Mouse (Mus musculus) embryonic stem cell, embryonic (primary cell): ENCODE measurements around the gene Slc39a13.

ENCODE experiments used
- CTCF ChIA-PET, 4 experiments: fragments of 300-600 bp in 2 of 4; fragments of 350-600 bp in 2 of 4; sonication (Branson Sonifier 250); formaldehyde crosslinking; loops; one replicate each; lab custom pipeline; 2022; ENCODE audit warnings: inconsistent platforms in 2 of 4; lab: Charles Lee
- POLR2A ChIA-PET, 4 experiments: fragments of 300-600 bp in 2 of 4; fragments of 350-600 bp in 2 of 4; sonication (Branson Sonifier 250); formaldehyde crosslinking; loops; one replicate each; lab custom pipeline; 2022; ENCODE audit warnings: antibody characterized with exemption in 4 of 4, inconsistent platforms in 1 of 4; lab: Charles Lee

Gene Slc39a13

DNA sequence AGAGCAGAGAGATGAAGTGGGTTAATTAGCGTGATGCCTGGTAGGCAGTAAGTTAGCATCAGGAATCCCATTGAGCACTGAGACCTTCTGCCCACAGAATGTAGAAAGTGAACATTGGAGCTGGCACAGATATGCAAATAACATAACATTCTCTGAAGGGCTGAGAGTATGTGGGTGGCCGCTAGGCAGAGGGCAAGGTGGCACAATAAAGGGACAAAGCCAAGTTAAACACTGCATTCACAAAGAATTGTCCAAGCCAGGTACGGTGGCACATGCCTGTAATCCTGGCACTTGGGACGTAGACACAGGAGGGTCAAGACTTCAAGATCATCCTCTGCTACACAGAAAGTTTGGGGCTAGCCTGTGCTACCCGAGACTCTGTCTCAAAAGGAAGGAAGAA, 39.0 kb upstream of the Slc39a13 start:
- ChIA-PET CTCF (interaction anchor here in 2 of 4 experiments (0.9 to 2.1 kb wide), 3 partner anchors 39 to 85 kb away, joined by 3 to 4 read pairs (median 4); partner anchors contain the start of gene Slc39a13 (in 1 of the 2)), POLR2A (interaction anchor here in 3 of 4 experiments (0.5 to 5.5 kb wide), 11 partner anchors 13 to 216 kb away, joined by 3 to 33 read pairs (median 3); partner anchors contain the start of gene Ddb2 (in 1 of the 3))

DNA sequence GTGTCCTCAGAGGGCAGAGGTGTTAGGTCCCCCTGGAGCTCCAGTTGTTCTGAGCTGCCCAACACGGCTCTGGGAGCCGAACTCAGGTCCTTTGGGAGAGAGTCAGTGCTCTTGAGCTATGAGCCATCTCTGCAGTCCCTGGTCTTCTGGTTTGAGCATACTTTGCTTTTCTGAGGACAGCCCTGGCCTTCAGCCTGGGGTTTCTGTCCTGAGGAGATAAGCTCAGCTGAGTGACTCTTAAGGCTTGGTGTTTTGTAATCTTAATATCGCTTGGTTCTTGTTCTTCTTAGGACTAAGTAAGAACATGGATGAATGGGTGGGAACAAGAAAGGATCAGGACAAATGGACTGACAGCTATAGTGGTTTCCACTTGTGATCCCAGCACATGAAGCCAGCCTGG, 37.9 kb upstream of the Slc39a13 start:
- ChIA-PET CTCF (interaction anchor here (0.6 to 2.1 kb wide), 11 partner anchors 11 to 373 kb away, joined by 3 to 4 read pairs (median 3); partner anchors contain the start of genes Rapsn (in 1 of the 4) and Slc39a13 (in 1 of the 4)), POLR2A (interaction anchor here in 2 of 4 experiments (0.7 to 1.5 kb wide), 11 partner anchors 11 to 157 kb away, joined by 3 to 8 read pairs (median 3); partner anchors contain the start of genes Arfgap2 (in 1 of the 2), Ddb2 (in 1 of the 2) and Slc39a13 (in 1 of the 2))

DNA sequence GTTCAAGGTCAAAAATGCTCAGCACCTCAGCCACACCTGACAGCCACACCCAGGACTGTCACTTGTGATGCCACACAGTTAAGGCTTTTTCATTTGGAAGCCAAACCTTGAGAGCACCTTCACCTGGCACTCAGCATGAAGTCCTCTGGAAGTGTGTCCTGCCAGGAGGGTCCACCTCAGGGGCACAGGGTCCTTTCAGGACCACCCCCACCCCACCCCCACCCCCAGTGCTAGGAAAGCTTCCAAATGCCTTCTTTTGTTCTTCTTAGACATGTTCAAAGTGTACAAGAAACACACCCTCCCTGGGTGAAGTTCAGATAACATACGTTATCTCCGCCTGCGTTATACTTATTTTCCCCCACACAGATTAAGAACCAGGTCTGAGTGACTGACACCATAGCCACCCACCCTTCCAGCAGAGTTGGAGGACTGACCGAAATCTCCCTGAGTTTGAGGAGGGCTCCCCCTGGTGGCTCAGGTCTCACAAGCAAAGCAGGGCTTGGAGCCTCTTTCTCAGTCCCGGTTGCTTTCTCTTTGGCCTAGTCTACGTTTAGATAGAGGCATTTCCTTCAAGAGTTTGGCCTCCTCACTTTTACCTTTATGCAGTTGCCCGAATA, 31.0 kb upstream of the Slc39a13 start:
- ChIA-PET CTCF (interaction anchor here in 2 of 4 experiments (0.6 to 2.1 kb wide), 3 partner anchors 31 to 446 kb away, joined by 3 to 4 read pairs (median 3); no protein-coding TSS in a partner anchor), POLR2A (interaction anchor here in 1 of 4 experiments (0.9 to 1.4 kb wide), 3 partner anchors 10 to 155 kb away, joined by 3 to 4 read pairs (median 3); no protein-coding TSS in a partner anchor)

DNA sequence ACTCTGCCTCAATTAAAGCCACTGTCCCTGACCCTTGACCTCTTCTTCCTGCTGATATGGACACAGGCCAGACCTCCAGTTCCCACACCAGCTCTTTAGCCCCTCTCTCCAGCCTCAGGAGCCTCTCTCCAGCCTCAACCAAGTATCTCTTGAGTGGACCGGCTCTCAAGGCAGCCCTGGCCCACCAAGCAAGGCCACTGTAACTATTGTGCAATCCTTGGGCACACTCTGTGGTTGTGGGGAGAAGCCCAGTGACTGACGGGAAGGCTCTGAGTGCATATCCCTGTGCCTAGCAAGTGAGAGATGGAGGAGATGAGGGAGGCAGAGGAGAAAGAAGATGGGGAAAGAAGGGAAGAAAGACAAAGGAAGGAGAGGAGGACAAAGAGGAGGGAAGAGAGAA, 27.9 kb upstream of the Slc39a13 start:
- ChIA-PET CTCF (interaction anchor here in 3 of 4 experiments (0.8 to 1.6 kb wide), 3 partner anchors 12 to 32 kb away, joined by 3 to 6 read pairs (median 3); no protein-coding TSS in a partner anchor), POLR2A (interaction anchor here in 1 of 4 experiments (1.6 to 1.8 kb wide), 2 partner anchors 35 to 44 kb away, joined by 6 to 7 read pairs; partner anchors contain the start of gene Psmc3)

DNA sequence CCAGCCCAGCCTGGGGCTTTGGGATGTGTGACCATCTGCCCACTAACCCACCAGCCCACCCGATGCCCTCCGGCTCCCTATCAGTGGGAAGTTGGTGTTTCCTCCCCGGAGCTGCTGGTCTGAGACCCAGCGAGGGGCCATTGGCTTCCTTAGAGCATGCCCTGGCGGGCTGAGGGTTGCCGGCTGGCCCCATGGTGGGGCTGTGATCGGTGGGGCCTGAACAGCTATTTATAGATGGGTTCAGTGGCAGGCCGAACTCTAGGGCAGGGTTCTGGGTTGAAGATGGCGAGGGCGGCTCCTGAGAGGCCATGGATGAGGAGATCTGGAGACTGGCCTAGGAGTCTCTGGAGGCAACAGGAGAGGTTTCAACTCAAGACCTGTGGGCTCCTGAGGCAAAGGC, 26.8 kb upstream of the Slc39a13 start:
- ChIA-PET POLR2A (interaction anchor here in 3 of 4 experiments (0.5 to 2.7 kb wide), 29 partner anchors 11 to 236 kb away, joined by 3 to 29 read pairs (median 4); partner anchors contain the start of genes Slc39a13 (in 3 of the 3), Ddb2 (in 1 of the 3) and Psmc3 (in 1 of the 3)), CTCF (interaction anchor here in 2 of 4 experiments (0.5 to 1.6 kb wide), 6 partner anchors 13 to 138 kb away, joined by 3 to 6 read pairs (median 3); no protein-coding TSS in a partner anchor)

DNA sequence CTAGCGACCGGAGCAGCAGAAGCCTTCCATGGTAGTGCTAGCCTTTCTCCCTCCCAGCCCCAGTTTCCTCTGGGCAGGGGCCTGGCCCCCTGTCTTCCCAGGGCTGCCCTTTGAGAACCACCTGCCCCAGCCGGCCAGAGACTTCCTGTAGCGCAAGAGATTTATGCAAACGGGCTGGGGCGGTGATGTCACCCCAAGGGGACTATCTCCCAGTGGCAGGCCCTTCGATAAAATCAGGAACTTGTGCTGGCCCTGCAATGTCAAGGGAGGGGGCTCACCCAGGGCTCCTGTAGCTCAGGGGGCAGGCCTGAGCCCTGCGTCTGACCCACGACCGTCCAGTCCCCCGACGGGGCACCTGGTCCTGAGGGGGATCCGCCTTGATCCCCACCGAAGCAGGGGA, 26.3 kb upstream of the Slc39a13 start:
- ChIA-PET POLR2A (interaction anchor here in 3 of 4 experiments (0.7 to 2.7 kb wide), 24 partner anchors 10 to 141 kb away, joined by 3 to 29 read pairs (median 4); partner anchors contain the start of genes Slc39a13 (in 3 of the 3), Ddb2 (in 1 of the 3) and Psmc3 (in 1 of the 3)), CTCF (interaction anchor here in 2 of 4 experiments (0.5 to 1.6 kb wide), 6 partner anchors 14 to 139 kb away, joined by 3 to 6 read pairs (median 3); no protein-coding TSS in a partner anchor)

DNA sequence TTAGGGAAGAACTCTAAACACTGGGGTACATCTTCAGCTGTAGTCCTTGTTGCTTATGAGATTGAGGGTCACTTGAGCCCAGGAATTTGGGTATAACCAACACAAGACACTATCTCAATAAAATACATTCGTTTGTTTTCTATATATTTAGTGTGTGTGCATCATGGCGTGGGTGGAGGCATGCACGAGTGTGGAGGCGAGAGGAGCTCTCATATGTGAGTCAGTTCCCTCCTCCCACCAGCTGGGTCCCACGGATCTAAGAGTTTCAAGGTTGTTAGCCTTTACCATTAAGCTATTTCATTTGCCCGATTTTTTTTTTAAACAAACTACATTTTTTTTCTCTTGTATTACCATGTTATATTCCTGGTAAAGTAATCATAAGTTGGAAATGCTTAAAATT, 20.6 kb upstream of the Slc39a13 start:
- ChIA-PET CTCF (interaction anchor here in 2 of 4 experiments (0.6 to 1.4 kb wide), 2 partner anchors 25 to 688 kb away, joined by 3 read pairs; no protein-coding TSS in a partner anchor), POLR2A (interaction anchor here in 3 of 4 experiments (0.6 to 1.3 kb wide), 7 partner anchors 8 to 186 kb away, joined by 3 read pairs; partner anchors contain the start of genes Kbtbd4 (in 1 of the 3), Ndufs3 (in 1 of the 3) and Slc39a13 (in 1 of the 3))

DNA sequence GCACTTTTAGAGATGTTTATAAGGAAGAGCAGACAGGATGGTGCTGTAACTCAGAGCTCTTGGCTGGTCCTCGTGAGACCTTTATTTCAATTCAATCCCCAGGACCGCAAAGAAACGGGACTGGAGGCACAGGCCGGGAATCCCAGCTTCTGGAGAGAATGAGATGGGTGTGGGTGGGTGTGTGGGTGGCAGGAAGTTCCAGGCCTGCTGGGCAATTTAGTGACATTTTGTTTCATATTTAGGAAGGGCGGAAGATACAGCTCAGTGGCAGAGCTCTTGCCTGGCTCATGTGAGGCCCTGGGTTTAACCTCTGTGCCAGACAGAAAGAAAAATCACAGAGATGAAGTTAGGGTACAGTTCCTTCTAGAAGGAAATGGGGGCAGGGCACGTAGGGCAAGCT, 20.0 kb upstream of the Slc39a13 start:
- ChIA-PET POLR2A (interaction anchor here in 2 of 4 experiments (0.5 to 1.3 kb wide), 5 partner anchors 20 to 257 kb away, joined by 3 read pairs; partner anchors contain the start of gene Slc39a13 (in 1 of the 2)), CTCF (interaction anchor here in 1 of 4 experiments (0.7 to 1.4 kb wide), 3 partner anchors 20 to 24 kb away, joined by 3 read pairs; no protein-coding TSS in a partner anchor)

DNA sequence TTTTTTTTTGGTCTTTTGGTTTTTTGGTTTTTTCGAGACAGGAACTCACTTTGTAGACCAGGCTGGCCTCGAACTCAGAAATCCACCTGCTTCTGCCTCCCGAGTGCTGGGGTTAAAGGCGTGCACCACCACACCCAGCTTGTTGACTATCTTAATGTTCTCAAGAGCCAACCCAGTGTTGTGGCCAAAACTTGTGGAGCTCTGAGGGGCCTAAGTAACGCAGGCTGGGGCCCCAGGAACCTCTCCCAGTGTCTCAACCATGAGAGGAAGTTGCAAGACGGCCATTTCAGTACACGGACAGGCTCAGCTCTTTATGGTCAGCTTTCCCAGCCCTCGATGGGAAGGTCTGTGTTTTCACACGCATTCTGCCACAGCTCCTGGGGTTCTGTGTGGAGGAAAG, 18.8 kb upstream of the Slc39a13 start:
- CTCF ChIA-PET, result interaction anchor here in 1 of 4 experiments (0.6 to 0.7 kb wide), 3 partner anchors 25 to 585 kb away, joined by 3 to 5 read pairs (median 3); no protein-coding TSS in a partner anchor
- POLR2A ChIA-PET, result interaction anchor here in 2 of 4 experiments (0.7 to 3.0 kb wide), 3 partner anchors 11 to 102 kb away, joined by 3 to 16 read pairs (median 5); no protein-coding TSS in a partner anchor

DNA sequence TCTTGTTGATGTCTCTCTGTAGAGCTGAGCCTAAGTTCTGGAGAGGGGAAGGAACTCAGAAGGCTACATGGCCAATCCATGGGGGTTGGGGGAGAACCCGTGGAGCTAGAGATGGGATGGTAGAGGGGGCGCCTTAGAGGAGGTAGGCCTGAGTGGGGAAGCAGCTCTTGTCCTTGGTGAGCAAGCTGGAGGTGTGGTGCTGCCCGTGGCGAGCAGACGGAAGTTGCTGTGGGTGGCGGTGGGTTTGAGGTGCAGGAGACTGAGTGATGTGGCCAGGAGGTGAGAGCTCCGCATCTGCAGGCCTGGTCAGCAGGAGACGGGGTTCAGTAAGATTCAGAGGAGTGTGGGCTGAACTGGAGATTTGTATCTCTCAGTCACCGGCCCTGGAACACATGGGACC, 17.2 kb upstream of the Slc39a13 start:
- ChIA-PET CTCF (interaction anchor here in 3 of 4 experiments (0.9 to 1.6 kb wide), 4 partner anchors 17 to 55 kb away, joined by 3 read pairs; partner anchors contain the start of gene Slc39a13 (in 1 of the 3)), POLR2A (interaction anchor here in 2 of 4 experiments (0.8 to 4.5 kb wide), 4 partner anchors 10 to 77 kb away, joined by 3 to 22 read pairs (median 10); partner anchors contain the start of gene Slc39a13 (in 1 of the 2))

DNA sequence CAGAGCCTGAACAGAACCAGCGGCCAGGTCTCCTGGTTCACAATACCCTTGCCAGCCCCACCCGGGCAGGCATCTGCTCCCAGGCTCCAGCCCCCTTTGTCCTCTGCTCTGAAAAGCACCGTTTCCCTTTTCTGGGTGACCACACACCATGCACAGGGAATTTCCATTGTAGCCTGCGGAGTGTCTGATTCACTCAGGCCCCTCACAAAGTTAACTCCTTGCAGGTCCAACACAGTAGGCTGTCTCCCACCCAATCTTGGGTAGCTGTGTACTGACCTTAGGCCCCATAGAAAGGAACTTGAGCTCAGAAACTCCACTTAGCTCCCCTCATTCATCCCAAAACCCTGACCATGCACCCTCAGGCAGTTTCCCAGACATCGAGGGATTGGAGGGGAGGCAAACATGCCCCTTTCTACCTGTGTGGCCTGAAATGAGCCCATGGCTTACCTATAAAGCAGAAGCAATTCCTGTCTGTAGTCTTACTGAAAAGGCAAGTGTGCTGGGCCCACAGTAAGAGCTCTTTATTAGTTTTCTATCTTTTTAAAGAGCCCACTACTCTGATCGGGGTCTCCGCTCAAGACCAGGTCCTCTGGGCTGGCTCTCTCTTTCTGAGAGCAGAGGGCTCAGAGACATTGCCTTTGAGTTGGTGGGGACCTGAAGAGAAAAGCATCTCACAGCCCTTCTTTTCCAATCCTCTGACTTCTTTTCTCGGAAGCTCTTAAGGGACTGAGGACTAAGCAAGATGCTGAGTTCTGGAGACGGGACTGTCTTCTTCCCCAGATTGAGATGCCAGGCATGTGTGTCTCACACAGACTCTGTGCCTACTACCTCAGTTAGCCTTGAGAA, 16.4 kb upstream of the Slc39a13 start:
- ChIA-PET CTCF (interaction anchor here in 2 of 4 experiments (1.3 to 1.4 kb wide), 2 partner anchors 16 kb away, joined by 3 read pairs; partner anchors contain the start of gene Slc39a13 (in 1 of the 2)), POLR2A (interaction anchor here in 3 of 4 experiments (0.6 to 4.5 kb wide), 9 partner anchors 9 to 150 kb away, joined by 3 to 22 read pairs (median 5); partner anchors contain the start of genes Slc39a13 (in 2 of the 3) and Ddb2 (in 1 of the 3))

DNA sequence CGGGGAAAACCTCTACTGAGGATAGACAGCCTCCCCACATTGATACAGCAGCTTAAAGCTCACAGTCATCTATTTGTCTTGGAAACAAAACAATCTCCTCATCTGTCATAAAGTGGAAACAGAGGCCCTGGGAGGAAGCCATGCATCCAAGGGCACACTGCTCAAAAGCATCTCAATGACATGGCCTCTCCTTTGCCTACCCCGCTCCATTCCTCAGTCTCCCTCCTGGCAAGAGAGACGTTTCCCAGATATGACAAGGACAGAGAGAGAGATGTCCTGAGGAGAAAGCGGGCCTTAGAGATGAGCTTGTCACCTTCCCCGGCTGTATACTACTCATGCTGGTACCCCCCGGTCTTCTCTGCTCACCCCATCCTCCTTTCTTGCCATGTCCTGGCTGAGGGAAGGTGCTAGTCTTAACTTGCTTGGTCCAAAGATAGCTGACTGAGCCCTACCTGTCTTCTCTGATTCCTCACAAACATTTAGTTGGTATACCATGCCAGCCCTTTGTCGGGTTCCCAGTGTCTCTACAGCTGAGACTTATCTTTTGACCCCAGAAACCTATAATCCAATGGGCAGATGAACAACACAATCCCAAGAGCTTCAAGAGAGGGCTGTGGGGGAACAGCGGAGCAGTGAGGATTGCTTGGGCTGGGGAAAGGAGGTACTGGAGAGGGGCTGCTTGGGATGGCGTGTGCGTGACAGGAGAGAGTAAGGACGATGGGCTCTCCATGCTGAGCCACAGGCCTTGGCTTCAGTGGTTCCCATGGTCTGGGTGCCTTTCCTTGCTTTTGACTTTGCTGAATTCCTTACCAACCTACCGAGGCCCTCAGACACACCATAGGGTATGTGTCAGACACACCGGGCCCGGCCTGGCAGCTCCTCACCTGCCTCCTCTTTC, 15.5 kb upstream of the Slc39a13 start:
- POLR2A ChIA-PET, result interaction anchor here (0.7 to 4.5 kb wide), 21 partner anchors 8 to 175 kb away, joined by 3 to 22 read pairs (median 4); partner anchors contain the start of genes Slc39a13 (in 3 of the 4) and Ddb2 (in 1 of the 4)
- CTCF ChIA-PET, result interaction anchor here (0.6 to 2.2 kb wide), 7 partner anchors 15 to 461 kb away, joined by 3 to 9 read pairs (median 3); partner anchors contain the start of gene Slc39a13 (in 1 of the 4)

DNA sequence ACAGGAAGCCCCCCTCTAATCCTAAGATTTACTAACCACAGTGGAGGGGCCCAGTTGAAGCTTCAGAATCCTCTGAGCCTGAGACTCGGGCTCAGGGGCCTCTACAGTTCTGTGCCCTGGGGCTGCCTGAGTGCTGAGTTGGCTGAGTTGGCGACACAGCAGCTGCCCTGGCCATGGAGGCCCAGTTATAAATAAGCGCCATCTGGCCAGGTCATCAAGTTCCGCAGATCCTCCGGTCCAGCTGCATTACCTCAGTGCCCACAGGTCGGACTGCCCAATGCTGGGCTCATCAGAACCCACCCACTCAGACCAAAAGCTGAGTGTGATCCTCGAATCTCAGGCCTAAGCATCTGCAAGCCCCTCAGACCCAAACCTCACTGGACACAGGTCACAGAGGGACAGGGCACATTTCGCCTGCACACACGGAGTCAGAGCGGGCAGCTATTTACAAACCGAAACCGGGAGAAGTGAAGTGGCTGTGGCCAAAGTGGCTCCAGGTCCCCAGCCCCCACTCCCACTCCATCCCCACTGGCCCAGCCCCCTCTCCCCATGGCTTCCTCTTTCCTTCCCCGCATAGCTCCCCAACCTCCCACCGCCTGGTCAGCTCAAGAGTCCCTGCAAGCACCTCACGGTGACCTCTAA, 14.1 kb upstream of the Slc39a13 start:
- ChIA-PET CTCF (interaction anchor here in 3 of 4 experiments (0.7 to 2.2 kb wide), 8 partner anchors 14 to 103 kb away, joined by 3 to 9 read pairs (median 3); partner anchors contain the start of gene Slc39a13 (in 1 of the 3)), POLR2A (interaction anchor here (0.6 to 4.5 kb wide), 29 partner anchors 9 to 370 kb away, joined by 3 to 22 read pairs (median 4); partner anchors contain the start of genes Slc39a13 (in 3 of the 4), C1qtnf4 (in 1 of the 4), Ddb2 (in 1 of the 4) and Rapsn (in 1 of the 4))

DNA sequence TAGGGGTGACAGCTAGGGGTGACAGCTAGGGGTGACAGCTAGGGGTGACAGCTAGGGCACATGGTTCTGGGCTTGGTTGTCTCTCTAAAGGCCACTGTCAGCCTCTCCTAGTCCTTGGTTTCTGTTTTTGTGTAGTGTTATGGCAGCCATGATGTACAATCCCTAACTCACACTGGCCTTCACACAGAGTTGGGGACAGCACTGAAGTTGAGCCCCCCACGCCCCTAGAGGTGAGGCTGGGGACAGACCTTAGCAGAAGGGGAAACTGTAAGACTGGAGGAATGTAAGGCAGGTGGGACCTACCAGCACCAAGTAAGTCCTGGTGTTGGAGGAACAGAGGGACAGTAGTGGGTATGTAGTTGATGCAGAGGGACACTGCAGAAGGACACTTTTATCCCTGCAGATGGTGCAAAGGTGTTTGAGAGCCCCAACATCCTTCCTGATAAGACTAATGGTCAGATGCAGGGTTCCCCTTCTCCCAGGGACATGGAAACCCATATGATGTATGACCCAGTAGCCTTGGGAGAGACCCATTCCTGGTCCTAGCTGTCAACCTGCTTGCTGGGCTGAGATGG, 13.2 kb upstream of the Slc39a13 start:
- CTCF ChIA-PET, result interaction anchor here in 2 of 4 experiments (1.1 to 2.2 kb wide), 2 partner anchors 13 to 32 kb away, joined by 3 to 9 read pairs; partner anchors contain the start of gene Slc39a13 (in 1 of the 2)

More for the DNA sequence above, 13.2 kb upstream of the Slc39a13 start:
- POLR2A ChIA-PET, result interaction anchor here in 3 of 4 experiments (0.6 to 4.5 kb wide), 15 partner anchors 8 to 119 kb away, joined by 3 to 22 read pairs (median 4); partner anchors contain the start of genes Slc39a13 (in 3 of the 3), Acp2 (in 1 of the 3) and Nr1h3 (in 1 of the 3)
